ENCODE assay signal across 25 mouse cellular contexts in genomic region chr17:59033445-59033844, GRCm38 (mm10). TPM values are rescaled to one million over a fixed set of nuclear protein-coding genes. Genes with fewer than 3 reads are reported as not detected.
DNase-seq lines count a peak whose midpoint lies in the region; ATAC-seq lines count a peak whose summit lies in the region.
"Had no signal": no experiment of that assay in that cellular context is flagged by ENCODE, and none has a peak within 500 bp of the region (broad histone marks: within the 10 kb centered on the region; RNA-seq: fewer than 3 reads in every experiment).

No protein-coding gene starts in this region.

- intact Hi-C loops in left cerebral cortex, postnatal 14 days (cut with DNase I), result no loop called here

- H3K36me3 ChIP-seq in kidney, embryonic 15.5 days, result no peaks in the 10 kb centered on the region
- H3K36me3 ChIP-seq in kidney, embryonic 16.5 days (ENCODE audit: insufficient read depth, low read length), result no peaks in the 10 kb centered on the region
- H3K36me3 ChIP-seq: embryonic facial prominence, embryonic 10.5 days; embryonic facial prominence, embryonic 12.5 days; forebrain, embryonic 15.5 days had no signal

- DNase-seq in ovary, adult 18-20 months (ENCODE audit: low spot score), result no peak
- DNase-seq in thymus, adult 18-20 months, result no peak
- DNase-seq in left cerebral cortex, postnatal 14 days (ENCODE audit: low spot score in 2 of 2), result no peak
- DNase-seq: adrenal gland, adult 8-10 months; adrenal gland, postnatal 14 days; adrenal gland, postnatal 36 days; cerebellum, adult 11 months; cerebellum, adult 18-20 months; cerebellum, adult 8-10 months; cerebellum, adult 9-11 months; cerebellum, postnatal 14 days; cerebellum, postnatal 36 days; forebrain, postnatal 0 days had no signal

- no peaks in the 10 kb centered on the region for H3K9me3 ChIP-seq in kidney, embryonic 15.5 days (replicated peaks)
- no peaks in the 10 kb centered on the region for H3K9me3 ChIP-seq in kidney, embryonic 16.5 days (ENCODE audit: low read length)
- H3K9me3 ChIP-seq: embryonic facial prominence, embryonic 10.5 days; embryonic facial prominence, embryonic 12.5 days; forebrain, embryonic 13.5 days; forebrain, embryonic 15.5 days had no signal

- 0 out of 2 replicates have a peak, but pooled peaks have one; percentile 49 for ATAC-seq in kidney, embryonic 15.5 days (replicated peaks; ENCODE audit: low FRiP score)
- ATAC-seq in kidney, embryonic 16.5 days (ENCODE audit: low FRiP score, low TSS enrichment), result no peak; the same call in 1 of the 2 replicates
- ATAC-seq in common myeloid progenitor, adult 5-6 weeks (replicated peaks; ENCODE audit: low read depth, poor library complexity, severe bottlenecking), result peak; percentile 68
- peak; percentile 54 for ATAC-seq in megakaryocyte, adult 5-6 weeks (ENCODE audit: poor library complexity, severe bottlenecking)
- ATAC-seq: activated CD4-positive, CD25-positive, alpha-beta regulatory T cell, adult 4 months; forebrain, embryonic 13.5 days; forebrain, embryonic 15.5 days; forebrain, postnatal 0 days; Patski had no signal

- H3K4me1 ChIP-seq in kidney, embryonic 15.5 days, result peaks cover 2% of the 10 kb centered on the region; the same call in 1 of the 2 replicates
- H3K4me1 ChIP-seq in kidney, embryonic 16.5 days (ENCODE audit: insufficient read depth, low read length), result peaks cover 5% of the 10 kb centered on the region; the same call in 1 of the 2 replicates
- H3K4me1 ChIP-seq: embryonic facial prominence, embryonic 10.5 days; embryonic facial prominence, embryonic 12.5 days; forebrain, embryonic 13.5 days; forebrain, embryonic 15.5 days had no signal

- no peak overlapping the region for H3K4me2 ChIP-seq in kidney, embryonic 15.5 days
- H3K4me2 ChIP-seq in kidney, embryonic 16.5 days (replicated peaks; ENCODE audit: low read depth, low read length), result no peak overlapping the region
- H3K4me2 ChIP-seq: embryonic facial prominence, embryonic 12.5 days; forebrain, embryonic 13.5 days; forebrain, embryonic 15.5 days had no signal

- H3K4me3 ChIP-seq in kidney, embryonic 15.5 days (replicated peaks), result no peak overlapping the region
- no peak overlapping the region for H3K4me3 ChIP-seq in kidney, embryonic 16.5 days (ENCODE audit: low read length)
- H3K4me3 ChIP-seq: embryonic facial prominence, embryonic 10.5 days; embryonic facial prominence, embryonic 12.5 days; forebrain, embryonic 13.5 days; forebrain, embryonic 15.5 days had no signal

- 48% methylated on average over 3 of the region's 3 CpGs for WGBS in kidney, embryonic 15.5 days
- WGBS in kidney, embryonic 16.5 days, result 33% methylated on average over 3 of the region's 3 CpGs

- no peak overlapping the region for H3K27ac ChIP-seq in kidney, embryonic 15.5 days
- no peak overlapping the region for H3K27ac ChIP-seq in kidney, embryonic 16.5 days (ENCODE audit: low read length)
- H3K27ac ChIP-seq: embryonic facial prominence, embryonic 10.5 days; embryonic facial prominence, embryonic 12.5 days; forebrain, embryonic 13.5 days; forebrain, embryonic 15.5 days had no signal

- H3K27me3 ChIP-seq in kidney, embryonic 15.5 days, result no peaks in the 10 kb centered on the region
- no peaks in the 10 kb centered on the region for H3K27me3 ChIP-seq in kidney, embryonic 16.5 days (ENCODE audit: insufficient read depth, low read length)
- H3K27me3 ChIP-seq: embryonic facial prominence, embryonic 12.5 days; forebrain, embryonic 13.5 days; forebrain, embryonic 15.5 days had no signal

- no peak overlapping the region for H3K9ac ChIP-seq in kidney, embryonic 15.5 days
- no peak overlapping the region for H3K9ac ChIP-seq in kidney, embryonic 16.5 days (replicated peaks; ENCODE audit: low read length)
- H3K9ac ChIP-seq: embryonic facial prominence, embryonic 12.5 days; forebrain, embryonic 13.5 days; forebrain, embryonic 15.5 days; forebrain, postnatal 0 days had no signal

RNA-seq across cellular contexts. Expression of gene Nudt12, which starts 20.3 kb away (rescaled TPM):
- polyA plus RNA-seq in kidney, embryonic 15.5 days (2015; fragmentation: Nextera tagmentation; extraction: Ambion mirVana), result 7.6 and 9.5 TPM in 2 replicates
- polyA plus RNA-seq in kidney, embryonic 16.5 days (2015; fragmentation: Nextera tagmentation; extraction: Ambion mirVana), result 6.9 and 10.5 TPM in 2 replicates
- total RNA-seq in common myeloid progenitor, adult 5-6 weeks (2017), result 7.8 and 10.0 TPM in 2 replicates
- total RNA-seq in megakaryocyte, adult 5-6 weeks (2015), result 1.2 and 1.7 TPM in 2 replicates
- total RNA-seq in megakaryocyte, adult 5-6 weeks (2017), result 0.07 and 1.8 TPM in 2 replicates
- total RNA-seq in left cerebral cortex, postnatal 14 days (2021), result 10 to 100 TPM in 1 of 2 experiments, 1 to 10 TPM in 1; 7.5 to 10.9 TPM

RNA-seq across cellular contexts. Expression of gene Pdzph1, which starts 42.3 kb away (rescaled TPM):
- polyA plus RNA-seq in kidney, embryonic 15.5 days (2015; fragmentation: Nextera tagmentation; extraction: Ambion mirVana), result not detected in 2 replicates
- polyA plus RNA-seq in kidney, embryonic 16.5 days (2015; fragmentation: Nextera tagmentation; extraction: Ambion mirVana), result not detected in 2 replicates
- total RNA-seq in common myeloid progenitor, adult 5-6 weeks (2017), result 0.34 and 4.0 TPM in 2 replicates
- not detected in 2 replicates for total RNA-seq in megakaryocyte, adult 5-6 weeks (2015)
- not detected in 2 replicates for total RNA-seq in megakaryocyte, adult 5-6 weeks (2017)
- 1 to 10 TPM; 7.4 to 7.8 TPM for total RNA-seq in left cerebral cortex, postnatal 14 days (2021)
- total RNA-seq: adrenal gland, adult 18-20 months had no signal
- polyA plus RNA-seq: activated CD4-positive, CD25-positive, alpha-beta regulatory T cell, adult 4 months; C2C12; Patski had no signal
